Mouse (Mus musculus): ENCODE measurements at regions not wholly inside any gene's neighbourhood (a gene's known extent, or its start where the extent isn't known, plus 50 kb on each side); places are given as distances from the start of the nearest gene placed in this dataset. TPM values are rescaled to one million over a fixed set of nuclear protein-coding genes. Genes with fewer than 3 reads are reported as not detected.

GRCm38 (mm10) chr13:107093683-107094082 is 71.8 kb upstream of the Kif2a start:
- Histone ChIP-seq H3K9me3 (replicated peaks) (no peaks in the 10 kb centered on the region), H3K4me3 (no peak overlapping the region), H3K27me3 (ENCODE audit: low read depth, poor library complexity, severe bottlenecking) (no peaks in the 10 kb centered on the region), H3K36me3 (no peaks in the 10 kb centered on the region), H3K27ac (replicated peaks) (no peak overlapping the region), H3K4me1 (0 out of 2 replicates have a peak, but pooled peaks cover 2% of the 10 kb centered on the region)
- no peak for DNase-seq (ENCODE audit: low spot score)
- 84% methylated on average over 2 of the region's 2 CpGs for WGBS

DNA sequence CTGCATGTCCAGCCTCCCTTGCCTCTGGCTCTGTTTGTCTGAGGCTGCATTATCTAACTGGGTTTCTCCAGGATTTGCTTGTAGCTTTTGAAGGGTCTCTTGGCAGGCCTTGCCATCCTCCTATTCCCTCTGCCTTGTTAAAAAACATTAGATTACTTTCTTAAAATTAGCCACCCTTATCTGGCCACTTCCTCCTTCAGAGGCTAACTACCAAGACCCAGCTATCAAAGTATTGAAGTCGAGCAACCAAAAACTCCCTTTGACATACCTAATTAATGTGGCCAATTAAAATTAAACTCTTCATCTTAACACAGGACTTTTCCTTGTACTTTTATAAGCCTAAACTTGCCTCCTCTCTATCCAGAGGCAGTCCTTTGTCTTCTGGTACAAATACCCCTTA is 66.3 kb upstream of the Kif2a start:
- no peaks in the 10 kb centered on the region for H3K4me1 ChIP-seq
- H3K9me3 ChIP-seq (replicated peaks): no peaks in the 10 kb centered on the region
- WGBS: 47% methylated on average over 1 of the region's 1 CpGs
- no peak overlapping the region for H3K27ac ChIP-seq (replicated peaks)
- DNase-seq (ENCODE audit: low spot score): no peak
- no peaks in the 10 kb centered on the region for H3K36me3 ChIP-seq
- no peaks in the 10 kb centered on the region for H3K27me3 ChIP-seq (ENCODE audit: low read depth, poor library complexity, severe bottlenecking)
- H3K4me3 ChIP-seq: no peak overlapping the region

DNA sequence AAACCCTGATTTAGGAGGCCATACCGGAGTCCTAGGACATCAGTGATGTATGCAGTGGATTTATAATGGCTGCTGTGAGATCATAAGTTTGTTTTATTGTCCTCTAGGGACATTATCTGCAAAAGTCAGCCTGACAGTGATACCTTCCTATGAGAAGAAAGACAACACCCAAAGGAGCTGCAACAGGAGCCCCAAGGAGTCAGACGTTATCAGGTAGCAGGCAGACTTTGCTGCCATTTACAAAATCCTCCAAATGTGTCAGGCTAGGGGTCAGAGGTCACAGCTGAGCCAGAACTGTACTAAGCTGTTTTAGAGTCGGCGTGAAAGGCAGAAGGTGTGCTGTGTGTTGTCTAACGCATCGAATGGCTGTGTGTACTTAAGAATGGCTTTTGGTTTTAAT is 65.4 kb upstream of the Kif2a start:
- H3K27me3 ChIP-seq (ENCODE audit: low read depth, poor library complexity, severe bottlenecking): no peaks in the 10 kb centered on the region
- no peak for DNase-seq (ENCODE audit: low spot score)
- 81% methylated on average over 6 of the region's 6 CpGs for WGBS

GRCm38 (mm10) chr13:107078085-107078484 is 56.2 kb upstream of the Kif2a start:
- Histone ChIP-seq H3K27me3 (ENCODE audit: low read depth, poor library complexity, severe bottlenecking) (peaks cover 18% of the 10 kb centered on the region), H3K27ac (replicated peaks) (no peak overlapping the region), H3K4me3 (no peak overlapping the region), H3K4me1 (peaks cover 14% of the 10 kb centered on the region), H3K36me3 (no peaks in the 10 kb centered on the region), H3K9me3 (replicated peaks) (no peaks in the 10 kb centered on the region)
- no peak for DNase-seq (ENCODE audit: low spot score)
- 82% methylated on average over 1 of the region's 1 CpGs for WGBS

More for the DNA sequence above, 65.4 kb upstream of the Kif2a start:
- Histone ChIP-seq H3K27ac (replicated peaks) (no peak overlapping the region), H3K9me3 (replicated peaks) (no peaks in the 10 kb centered on the region), H3K4me3 (no peak overlapping the region), H3K4me1 (no peaks in the 10 kb centered on the region), H3K36me3 (no peaks in the 10 kb centered on the region)

GRCm38 (mm10) chr13:107074917-107075316 is 53.0 kb upstream of the Kif2a start:
- Histone ChIP-seq H3K9me3 (replicated peaks) (no peaks in the 10 kb centered on the region), H3K4me3 (no peak overlapping the region), H3K4me1 (peaks cover 24% of the 10 kb centered on the region), H3K27ac (replicated peaks) (no peak overlapping the region), H3K36me3 (no peaks in the 10 kb centered on the region), H3K27me3 (ENCODE audit: low read depth, poor library complexity, severe bottlenecking) (peaks cover 25% of the 10 kb centered on the region)
- DNase-seq (ENCODE audit: low spot score): no peak
- WGBS: 81% methylated on average over 4 of the region's 4 CpGs

DNA sequence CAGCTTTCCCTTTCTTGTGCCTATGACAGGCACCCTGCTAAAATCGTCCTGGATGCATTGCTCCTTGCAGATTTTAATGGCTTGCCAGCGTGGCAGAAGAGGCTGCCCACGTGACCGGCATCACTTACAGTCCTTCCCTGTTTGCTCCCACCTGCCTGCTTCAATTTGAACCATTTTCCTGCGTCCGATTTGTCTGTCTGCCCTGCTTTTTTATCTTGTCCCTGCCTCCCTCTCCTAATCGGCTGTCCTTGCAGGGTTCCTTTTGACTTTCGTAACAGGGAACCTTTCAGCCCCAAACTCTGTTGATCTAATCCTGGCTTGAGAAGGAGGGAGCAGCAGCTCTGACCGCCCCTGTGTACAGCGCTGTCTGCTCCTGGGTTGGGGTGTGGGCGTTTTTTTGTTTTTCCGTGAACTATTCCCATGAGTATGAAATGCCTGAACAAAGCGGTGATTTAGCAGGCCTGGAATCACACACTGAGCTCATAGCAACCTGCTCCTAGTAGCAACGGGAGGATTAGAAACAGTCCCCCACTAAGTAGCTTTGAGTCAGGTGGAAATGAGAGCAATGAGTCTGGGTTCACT is 51.2 kb upstream of the Kif2a start:
- peak overlapping the region; percentile 82 for H3K27ac ChIP-seq (replicated peaks)
- no peaks in the 10 kb centered on the region for H3K9me3 ChIP-seq (replicated peaks)
- H3K4me3 ChIP-seq: peak overlapping the region; percentile 52
- peaks cover 25% of the 10 kb centered on the region for H3K27me3 ChIP-seq (ENCODE audit: low read depth, poor library complexity, severe bottlenecking)
- WGBS: 3% methylated on average over 14 of the region's 14 CpGs
- no peaks in the 10 kb centered on the region for H3K36me3 ChIP-seq
- peak; percentile 65 for DNase-seq (ENCODE audit: low spot score)
- H3K4me1 ChIP-seq: peaks cover 24% of the 10 kb centered on the region

GRCm38 (mm10) chr13:107072345-107073038 is 50.6 kb upstream of the Kif2a start:
- Histone ChIP-seq H3K27me3 (ENCODE audit: low read depth, poor library complexity, severe bottlenecking) (peaks cover 25% of the 10 kb centered on the region), H3K27ac (replicated peaks) (peak overlapping the region; percentile 82), H3K9me3 (replicated peaks) (no peaks in the 10 kb centered on the region), H3K36me3 (no peaks in the 10 kb centered on the region), H3K4me1 (peaks cover 24% of the 10 kb centered on the region), H3K4me3 (peak overlapping the region; percentile 52)
- whole genome bisulfite sequencing: 15% methylated on average over 11 of the region's 11 CpGs
- peak; percentile 38 for DNase-seq (ENCODE audit: low spot score)

Small RNAs in the stretch of these regions (microRNA-seq; reads per million reads assigned to microRNA genes)
- not detected for gene Gm22118
